Mouse (Mus musculus): ENCODE data around the gene 4921530L21Rik. TPM values are rescaled to one million over a fixed set of nuclear protein-coding genes. Genes with fewer than 3 reads are reported as not detected.

4921530L21Rik gene
- polyA plus RNA-seq, 1 experiment from 2014 or later, result not detected

DNA sequence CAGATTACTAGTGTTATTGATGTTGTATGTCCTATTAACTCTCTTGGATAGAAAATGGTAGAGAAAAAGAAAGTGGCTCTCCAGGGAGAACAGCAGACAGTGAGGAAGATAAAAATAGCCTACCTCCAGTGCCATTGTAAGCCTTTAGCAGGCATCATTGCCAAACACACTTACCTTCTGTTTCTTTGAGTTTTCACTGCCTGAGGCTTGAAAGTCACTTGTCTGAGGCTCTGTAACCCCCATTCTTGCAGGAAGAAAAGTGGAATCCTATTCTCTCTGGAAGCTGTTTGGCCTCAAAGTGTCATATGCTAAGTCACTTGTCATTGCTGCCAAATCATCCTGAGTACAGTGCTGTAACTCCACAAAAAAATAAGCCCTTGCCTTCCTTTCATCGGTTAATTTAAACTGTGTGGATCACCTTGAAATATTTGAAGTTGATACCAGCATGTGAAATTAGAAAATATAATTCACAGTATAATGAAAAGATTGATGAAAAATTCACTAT, 23.6 kb downstream of the 4921530L21Rik start:
- WGBS, result 95% methylated on average over 1 of the region's 1 CpGs
- no peak overlapping the region for H3K9ac ChIP-seq (ENCODE audit: low read length)
- no peak overlapping the region for H3K4me3 ChIP-seq (ENCODE audit: low read depth, low read length)
- H3K27ac ChIP-seq (ENCODE audit: low read depth, low read length), result no peak overlapping the region
- no peaks in the 10 kb centered on the region for H3K27me3 ChIP-seq (ENCODE audit: control insufficient read depth, insufficient read depth, low read length)
- DNase-seq (ENCODE audit: low spot score), result no peak
- no peaks in the 10 kb centered on the region for H3K9me3 ChIP-seq (ENCODE audit: control insufficient read depth, low read length)
- H3K36me3 ChIP-seq (ENCODE audit: control insufficient read depth, insufficient read depth, low read length), result no peaks in the 10 kb centered on the region
- ATAC-seq (ENCODE audit: insufficient read depth, low FRiP score, low TSS enrichment), result no peak
- no peaks in the 10 kb centered on the region for H3K4me1 ChIP-seq (ENCODE audit: control insufficient read depth, insufficient read depth, low read length)
- no peak overlapping the region for H3K4me2 ChIP-seq (ENCODE audit: low read depth)

DNA sequence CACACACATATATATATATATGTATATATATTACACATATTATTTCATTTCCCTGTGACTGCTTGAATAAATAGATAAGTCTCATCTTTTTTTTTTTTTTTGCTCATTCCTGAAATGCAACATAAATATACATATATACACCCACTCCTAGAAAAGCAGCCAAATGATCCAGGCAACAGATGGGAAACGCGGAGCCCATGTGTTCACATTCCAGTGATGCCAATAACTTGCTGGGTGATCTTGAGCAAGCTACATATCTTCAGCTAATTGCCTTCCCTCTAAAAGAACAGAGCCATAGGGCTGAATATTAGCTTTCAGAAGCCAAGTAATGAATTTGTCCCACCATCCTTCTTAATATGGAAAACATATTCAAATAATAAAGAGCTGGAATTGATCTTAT, 32.2 kb downstream of the 4921530L21Rik start:
- H3K9ac ChIP-seq (ENCODE audit: low read length), result no peak overlapping the region
- no peak for ATAC-seq (ENCODE audit: insufficient read depth, low FRiP score, low TSS enrichment)
- WGBS, result 93% methylated on average over 2 of the region's 2 CpGs

DNA sequence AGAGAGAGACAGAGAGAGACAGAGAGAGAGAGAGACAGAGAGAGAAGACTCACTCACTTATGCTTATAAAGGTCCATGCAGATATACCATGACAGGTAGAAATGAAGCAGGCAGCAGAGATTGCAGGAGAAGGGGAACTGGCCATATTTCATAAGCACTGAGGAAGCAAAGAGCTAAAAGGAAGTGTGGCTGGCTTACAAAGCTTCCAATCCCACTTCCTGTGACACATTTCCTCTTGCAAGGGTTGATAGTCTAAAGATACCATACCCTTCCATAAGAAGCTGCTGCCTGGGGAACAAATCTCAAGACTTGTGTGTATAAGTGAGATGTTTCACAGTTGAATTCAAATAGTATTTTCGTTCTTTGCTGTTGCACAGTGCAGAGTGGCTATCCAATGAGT, 45.7 kb downstream of the 4921530L21Rik start:
- DNase-seq (ENCODE audit: low spot score), result no peak

More for the DNA sequence above, 32.2 kb downstream of the 4921530L21Rik start:
- no peaks in the 10 kb centered on the region for H3K36me3 ChIP-seq (ENCODE audit: control insufficient read depth, insufficient read depth, low read length)
- H3K4me1 ChIP-seq (ENCODE audit: control insufficient read depth, insufficient read depth, low read length), result no peaks in the 10 kb centered on the region
- H3K27me3 ChIP-seq (ENCODE audit: control insufficient read depth, insufficient read depth, low read length), result no peaks in the 10 kb centered on the region
- no peak overlapping the region for H3K4me3 ChIP-seq (ENCODE audit: low read depth, low read length)
- H3K9me3 ChIP-seq (ENCODE audit: control insufficient read depth, low read length), result no peaks in the 10 kb centered on the region
- DNase-seq (ENCODE audit: low spot score), result no peak
- H3K4me2 ChIP-seq (ENCODE audit: low read depth), result no peak overlapping the region
- no peak overlapping the region for H3K27ac ChIP-seq (ENCODE audit: low read depth, low read length)

DNA sequence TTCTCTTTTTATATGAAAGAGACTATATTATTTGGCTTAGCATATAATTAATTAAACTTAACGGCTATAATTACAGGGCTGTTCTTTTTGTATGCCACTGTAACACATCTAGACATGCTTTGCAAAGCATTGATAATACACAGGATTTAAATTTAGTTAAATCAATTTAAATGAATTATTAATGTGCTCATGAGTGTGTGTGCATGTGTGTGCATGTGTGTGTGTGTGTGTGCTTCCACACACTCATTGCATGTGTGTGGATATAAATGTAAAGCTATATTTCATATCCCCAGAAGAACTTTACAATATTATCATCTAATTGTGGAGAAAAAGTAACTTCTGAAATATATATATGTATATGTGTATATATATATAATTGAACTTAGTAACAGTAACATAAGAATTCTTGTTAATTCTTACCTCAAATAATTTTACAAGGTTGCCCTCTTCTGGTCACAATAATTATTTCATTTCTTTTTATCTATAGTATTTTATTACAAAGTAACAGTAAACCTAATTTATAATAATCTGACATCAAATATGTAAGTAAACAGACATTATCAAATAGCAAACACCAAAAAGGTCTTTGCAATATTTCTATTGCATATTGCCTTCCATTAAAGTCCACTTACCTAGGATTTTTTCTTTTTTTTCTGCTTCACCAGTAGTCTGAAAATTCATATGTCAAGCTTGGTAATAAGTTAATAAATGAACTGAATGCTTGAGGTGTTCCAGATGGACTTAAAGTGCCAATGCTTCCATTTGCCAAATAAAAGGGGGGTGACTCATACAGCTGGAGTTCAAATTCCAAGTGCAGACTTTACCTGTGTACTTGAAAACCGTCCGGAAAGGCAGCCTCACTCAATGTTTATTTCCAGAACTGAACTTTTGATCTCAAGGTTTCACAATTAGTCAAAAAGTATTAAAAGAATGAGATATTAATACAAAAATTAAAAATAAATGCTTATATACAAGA, 47.0 kb downstream of the 4921530L21Rik start:
- WGBS, result 90% methylated on average over 3 of the region's 3 CpGs
- Histone ChIP-seq H3K27ac (ENCODE audit: low read depth, low read length) (no peak overlapping the region), H3K4me3 (ENCODE audit: low read depth, low read length) (no peak overlapping the region), H3K9me3 (ENCODE audit: control insufficient read depth, low read length) (no peaks in the 10 kb centered on the region), H3K27me3 (ENCODE audit: control insufficient read depth, insufficient read depth, low read length) (no peaks in the 10 kb centered on the region), H3K9ac (ENCODE audit: low read length) (no peak overlapping the region), H3K36me3 (ENCODE audit: control insufficient read depth, insufficient read depth, low read length) (no peaks in the 10 kb centered on the region), H3K4me1 (ENCODE audit: control insufficient read depth, insufficient read depth, low read length) (no peaks in the 10 kb centered on the region), H3K4me2 (ENCODE audit: low read depth) (no peak overlapping the region)
- DNase-seq (ENCODE audit: low spot score) (no peak), ATAC-seq (ENCODE audit: insufficient read depth, low FRiP score, low TSS enrichment) (no peak; the same call in 1 of the 2 replicates)

More for the DNA sequence above, 45.7 kb downstream of the 4921530L21Rik start:
- Histone ChIP-seq H3K4me2 (ENCODE audit: low read depth) (no peak overlapping the region), H3K9me3 (ENCODE audit: control insufficient read depth, low read length) (no peaks in the 10 kb centered on the region), H3K4me3 (ENCODE audit: low read depth, low read length) (no peak overlapping the region), H3K27me3 (ENCODE audit: control insufficient read depth, insufficient read depth, low read length) (no peaks in the 10 kb centered on the region), H3K27ac (ENCODE audit: low read depth, low read length) (no peak overlapping the region), H3K9ac (ENCODE audit: low read length) (no peak overlapping the region), H3K36me3 (ENCODE audit: control insufficient read depth, insufficient read depth, low read length) (no peaks in the 10 kb centered on the region), H3K4me1 (ENCODE audit: control insufficient read depth, insufficient read depth, low read length) (no peaks in the 10 kb centered on the region)
- WGBS, result 75% methylated on average over 1 of the region's 1 CpGs
- ATAC-seq (ENCODE audit: insufficient read depth, low FRiP score, low TSS enrichment), result no peak

Measured in neural tube, embryonic 11.5 days (tissue).